Mouse (Mus musculus): ENCODE results near the gene Tnik. TPM values are rescaled to one million over a fixed set of nuclear protein-coding genes. Genes with fewer than 3 reads are reported as not detected.

Tnik gene
- total and polyA plus RNA-seq, 2 experiments from 2014 or later: 9.2 to 27.5 TPM

- H3K36me3 ChIP-seq (replicated peaks; ENCODE audit: control insufficient read depth, insufficient read depth, low read length): no peaks in the 10 kb centered on the region
- no peak within 1 kb of the TSS for H3K9ac ChIP-seq (replicated peaks; ENCODE audit: low read depth, low read length)
- DNase-seq (ENCODE audit: low spot score) (no peak), ATAC-seq (ENCODE audit: insufficient read depth, low read depth) (no peak)
- no peak for TF ChIP-seq EP300 (IDR thresholded peaks at IDR 0.05; ENCODE audit: low read depth)
- no peak for TF ChIP-seq CTCF (IDR thresholded peaks at IDR 0.05; ENCODE audit: low read depth)
- WGBS: 75% methylated on average over 2 of the region's 2 CpGs
- H3K27me3 ChIP-seq (ENCODE audit: control insufficient read depth, insufficient read depth, low read length): no peaks in the 10 kb centered on the region
- no peak within 1 kb of the TSS for H3K4me2 ChIP-seq (ENCODE audit: low read depth, low read length)
- H3K9me3 ChIP-seq (replicated peaks; ENCODE audit: control insufficient read depth, low read length): no peaks in the 10 kb centered on the region
- H3K4me3 ChIP-seq (ENCODE audit: low read depth, low read length): no peak within 1 kb of the TSS
- no peak within 1 kb of the TSS for H3K27ac ChIP-seq (ENCODE audit: low read depth)
- H3K4me1 ChIP-seq (ENCODE audit: control insufficient read depth, insufficient read depth): no peaks in the 10 kb centered on the region
Measured at GRCm38 (mm10) chr3:28697797-28698196, 434.8 kb downstream of the Tnik start, which contains the start of gene Slc2a2. Gene Slc2a2 (plus strand): TSS chr3:28697903.

- H3K4me2 ChIP-seq (ENCODE audit: low read depth, low read length): no peak overlapping the region
- 63% methylated on average over 4 of the region's 4 CpGs for WGBS
- no peaks in the 10 kb centered on the region for H3K27me3 ChIP-seq (ENCODE audit: control insufficient read depth, insufficient read depth, low read length)
- no peak overlapping the region for H3K4me3 ChIP-seq (ENCODE audit: low read depth, low read length)
- H3K9me3 ChIP-seq (replicated peaks; ENCODE audit: control insufficient read depth, low read length): no peaks in the 10 kb centered on the region
- TF ChIP-seq EP300 (IDR thresholded peaks at IDR 0.05; ENCODE audit: low read depth) (no peak), CTCF (IDR thresholded peaks at IDR 0.05; ENCODE audit: low read depth) (no peak)
- ATAC-seq (ENCODE audit: insufficient read depth, low read depth) (no peak), DNase-seq (ENCODE audit: low spot score) (no peak)
- no peaks in the 10 kb centered on the region for H3K36me3 ChIP-seq (replicated peaks; ENCODE audit: control insufficient read depth, insufficient read depth, low read length)
- no peak overlapping the region for H3K9ac ChIP-seq (replicated peaks; ENCODE audit: low read depth, low read length)
- H3K27ac ChIP-seq (ENCODE audit: low read depth): no peak overlapping the region
- no peaks in the 10 kb centered on the region for H3K4me1 ChIP-seq (ENCODE audit: control insufficient read depth, insufficient read depth)
Measured at GRCm38 (mm10) chr3:28699601-28700000, 436.6 kb downstream of the Tnik start.

- no peak overlapping the region for H3K9ac ChIP-seq (replicated peaks; ENCODE audit: low read depth, low read length)
- H3K4me3 ChIP-seq (ENCODE audit: low read depth, low read length): peak overlapping the region; percentile 3; the same call in 1 of the 2 replicates
- H3K27ac ChIP-seq (ENCODE audit: low read depth): no peak overlapping the region
- H3K4me2 ChIP-seq (ENCODE audit: low read depth, low read length): peak overlapping the region; percentile 37; the same call in 1 of the 2 replicates
- WGBS: 49% methylated on average over 10 of the region's 10 CpGs
- no peak for DNase-seq (ENCODE audit: low spot score)
- no peaks in the 10 kb centered on the region for H3K9me3 ChIP-seq (replicated peaks; ENCODE audit: control insufficient read depth, low read length)
- H3K4me1 ChIP-seq (ENCODE audit: control insufficient read depth, insufficient read depth): no peaks in the 10 kb centered on the region
- no peaks in the 10 kb centered on the region for H3K27me3 ChIP-seq (ENCODE audit: control insufficient read depth, insufficient read depth, low read length)
- no peak for ATAC-seq (ENCODE audit: insufficient read depth, low read depth)
- no peaks in the 10 kb centered on the region for H3K36me3 ChIP-seq (replicated peaks; ENCODE audit: control insufficient read depth, insufficient read depth, low read length)
- TF ChIP-seq CTCF (IDR thresholded peaks at IDR 0.05; ENCODE audit: low read depth) (no peak), EP300 (IDR thresholded peaks at IDR 0.05; ENCODE audit: low read depth) (no peak)
Measured at GRCm38 (mm10) chr3:28705522-28706137, 442.6 kb downstream of the Tnik start.

- H3K4me1 ChIP-seq (ENCODE audit: control insufficient read depth, insufficient read depth): no peaks in the 10 kb centered on the region
- no peak overlapping the region for H3K4me2 ChIP-seq (ENCODE audit: low read depth, low read length)
- H3K9me3 ChIP-seq (replicated peaks; ENCODE audit: control insufficient read depth, low read length): no peaks in the 10 kb centered on the region
- TF ChIP-seq CTCF (IDR thresholded peaks at IDR 0.05; ENCODE audit: low read depth) (no peak), EP300 (IDR thresholded peaks at IDR 0.05; ENCODE audit: low read depth) (no peak)
- WGBS: 61% methylated on average over 4 of the region's 4 CpGs
- no peak overlapping the region for H3K4me3 ChIP-seq (ENCODE audit: low read depth, low read length)
- H3K27ac ChIP-seq (ENCODE audit: low read depth): no peak overlapping the region
- H3K27me3 ChIP-seq (ENCODE audit: control insufficient read depth, insufficient read depth, low read length): no peaks in the 10 kb centered on the region
- no peak for DNase-seq (ENCODE audit: low spot score)
- no peak for ATAC-seq (ENCODE audit: insufficient read depth, low read depth)
- no peaks in the 10 kb centered on the region for H3K36me3 ChIP-seq (replicated peaks; ENCODE audit: control insufficient read depth, insufficient read depth, low read length)
- no peak overlapping the region for H3K9ac ChIP-seq (replicated peaks; ENCODE audit: low read depth, low read length)
Measured at GRCm38 (mm10) chr3:28706736-28707135, 443.7 kb downstream of the Tnik start.

- Histone ChIP-seq H3K27ac (ENCODE audit: low read depth) (no peak overlapping the region), H3K4me1 (ENCODE audit: control insufficient read depth, insufficient read depth) (no peaks in the 10 kb centered on the region), H3K4me3 (ENCODE audit: low read depth, low read length) (no peak overlapping the region), H3K27me3 (ENCODE audit: control insufficient read depth, insufficient read depth, low read length) (no peaks in the 10 kb centered on the region), H3K9me3 (replicated peaks; ENCODE audit: control insufficient read depth, low read length) (no peaks in the 10 kb centered on the region), H3K4me2 (ENCODE audit: low read depth, low read length) (no peak overlapping the region), H3K36me3 (replicated peaks; ENCODE audit: control insufficient read depth, insufficient read depth, low read length) (no peaks in the 10 kb centered on the region), H3K9ac (replicated peaks; ENCODE audit: low read depth, low read length) (no peak overlapping the region)
- DNase-seq (ENCODE audit: low spot score) (no peak), ATAC-seq (ENCODE audit: insufficient read depth, low read depth) (no peak)
- TF ChIP-seq EP300 (IDR thresholded peaks at IDR 0.05; ENCODE audit: low read depth): no peak
- TF ChIP-seq CTCF (IDR thresholded peaks at IDR 0.05; ENCODE audit: low read depth): 0 out of 2 replicates have a peak, but pooled peaks have one; percentile 27
- 39% methylated on average over 1 of the region's 1 CpGs for WGBS
Measured at GRCm38 (mm10) chr3:28709740-28710139, 446.7 kb downstream of the Tnik start.

Measured in heart, postnatal 0 days (tissue).